Mouse (Mus musculus): ENCODE measurements around the gene Npy1r.

Npy1r gene

GRCm38 (mm10) chr8:66696970-66697843, at the start of gene Npy1r:
TSS of gene Npy1r (plus strand) at chr8:66697192.
- in situ Hi-C loops (cut with MboI; ENCODE audit: low pct_unique_long_range_greater_than_20kb in 1 of 2, low sequenced_read_pairs in 2 of 2, unreplicated experiment in 1 of 2): no loop called here

- in situ Hi-C loops (cut with MboI; ENCODE audit: low pct_unique_long_range_greater_than_20kb in 1 of 2, low sequenced_read_pairs in 2 of 2, unreplicated experiment in 1 of 2): no loop called here
These were observed 15.7 kb upstream of the Npy1r start for GRCm38 (mm10) chr8:66681261-66681660.

DNA sequence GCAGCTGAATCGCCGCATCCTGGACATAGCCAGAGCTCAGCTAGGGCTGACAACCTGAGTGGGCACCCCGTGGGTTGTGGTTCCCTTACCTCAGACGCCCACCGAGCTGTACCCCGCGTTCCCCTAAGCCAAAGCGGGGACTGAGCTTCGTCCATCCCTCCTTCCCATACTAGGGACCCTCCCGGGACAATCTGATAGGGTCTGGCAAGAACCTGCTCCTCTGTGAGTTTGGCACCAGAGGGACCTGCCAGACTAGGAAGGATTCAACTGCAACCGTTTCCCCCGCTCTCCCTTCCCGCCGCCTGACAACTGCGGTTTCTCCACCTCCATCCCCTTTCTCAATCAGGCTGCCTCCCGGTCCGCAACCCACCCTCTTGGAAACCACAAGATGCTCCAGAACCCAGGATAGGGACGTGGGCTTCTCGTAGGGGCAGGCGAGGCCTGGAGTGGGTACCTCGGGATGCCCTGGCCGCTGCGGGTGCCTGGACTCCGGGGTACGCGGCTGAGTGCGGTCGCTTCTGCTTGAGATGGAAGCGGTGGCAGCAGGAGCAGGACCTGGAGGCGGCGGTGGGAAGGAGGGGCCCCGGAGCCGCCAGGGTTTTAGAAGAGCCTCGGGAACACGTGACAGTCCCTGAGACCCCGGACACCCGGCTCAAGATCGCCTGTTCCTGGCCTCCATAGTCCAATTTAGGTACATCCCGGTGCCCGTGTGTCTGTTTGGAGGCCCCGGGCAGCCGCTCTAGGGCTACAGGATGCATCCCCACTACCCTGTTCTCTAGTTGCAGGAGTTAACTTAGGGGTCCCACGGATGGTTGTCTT, 9.3 kb upstream of the Npy1r start, which contains the start of gene Npy5r:
Npy5r (minus strand) TSS at position 618 of the 819 bp plus-strand sequence.
- in situ Hi-C loops (cut with MboI; ENCODE audit: low pct_unique_long_range_greater_than_20kb in 1 of 2, low sequenced_read_pairs in 2 of 2, unreplicated experiment in 1 of 2): no loop called here

GRCm38 (mm10) chr8:66688395-66688794, 8.6 kb upstream of the Npy1r start:
- in situ Hi-C loops (cut with MboI; ENCODE audit: low pct_unique_long_range_greater_than_20kb in 1 of 2, low sequenced_read_pairs in 2 of 2, unreplicated experiment in 1 of 2): no loop called here

- in situ Hi-C loops (cut with MboI; ENCODE audit: low pct_unique_long_range_greater_than_20kb in 1 of 2, low sequenced_read_pairs in 2 of 2, unreplicated experiment in 1 of 2): no loop called here
These were observed 8.2 kb upstream of the Npy1r start for GRCm38 (mm10) chr8:66688799-66689198.

DNA sequence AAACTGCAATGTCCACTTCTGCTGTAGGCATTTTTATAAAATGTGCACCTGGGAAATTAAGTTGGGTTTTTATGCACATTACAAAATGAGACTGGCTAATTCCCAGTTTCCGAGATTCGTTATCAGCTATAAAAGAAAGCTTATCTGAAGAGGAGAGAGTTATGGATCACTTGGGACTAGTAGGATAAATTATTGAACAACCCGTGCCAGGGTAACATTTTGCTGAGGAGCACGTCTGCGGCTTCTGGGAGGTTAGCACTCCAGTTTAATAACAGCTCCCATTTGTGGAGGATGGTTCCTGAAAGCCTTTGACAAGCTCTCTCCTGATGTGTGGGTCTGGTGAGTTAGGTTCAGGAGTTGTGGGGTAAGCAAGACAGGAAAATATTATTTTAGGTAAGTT, 6.6 kb upstream of the Npy1r start:
- in situ Hi-C loops (cut with MboI; ENCODE audit: low pct_unique_long_range_greater_than_20kb in 1 of 2, low sequenced_read_pairs in 2 of 2, unreplicated experiment in 1 of 2): no loop called here

DNA sequence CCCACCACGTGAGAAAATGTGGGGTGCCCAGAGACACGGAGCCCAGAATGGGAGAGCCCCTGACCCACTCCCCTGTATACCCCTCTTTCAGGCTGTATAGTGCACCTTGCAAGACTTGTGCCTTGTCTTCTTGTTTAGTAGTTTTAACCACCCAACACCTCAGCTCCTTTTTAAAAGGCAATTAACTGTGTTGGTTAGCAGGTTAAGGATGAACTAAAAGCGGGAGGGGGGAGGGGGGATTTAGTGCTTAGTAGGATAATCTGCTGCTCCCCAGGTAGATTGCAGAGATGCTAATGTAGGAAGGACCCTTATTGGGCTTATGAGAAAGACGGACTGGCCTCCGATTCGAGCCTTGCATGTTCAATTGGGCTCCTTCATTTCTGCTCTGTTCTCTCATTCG, 1.0 kb downstream of the Npy1r start:
- in situ Hi-C loops (cut with MboI; ENCODE audit: low pct_unique_long_range_greater_than_20kb in 1 of 2, low sequenced_read_pairs in 2 of 2, unreplicated experiment in 1 of 2): no loop called here

GRCm38 (mm10) chr8:66698782-66699181, 1.8 kb downstream of the Npy1r start:
- in situ Hi-C loops (cut with MboI; ENCODE audit: low pct_unique_long_range_greater_than_20kb in 1 of 2, low sequenced_read_pairs in 2 of 2, unreplicated experiment in 1 of 2): no loop called here

- in situ Hi-C loops (cut with MboI; ENCODE audit: low pct_unique_long_range_greater_than_20kb in 1 of 2, low sequenced_read_pairs in 2 of 2, unreplicated experiment in 1 of 2): no loop called here
These were observed 17.5 kb downstream of the Npy1r start for GRCm38 (mm10) chr8:66714324-66714975.

GRCm38 (mm10) chr8:66722835-66723234, 25.8 kb downstream of the Npy1r start:
- in situ Hi-C loops (cut with MboI; ENCODE audit: low pct_unique_long_range_greater_than_20kb in 1 of 2, low sequenced_read_pairs in 2 of 2, unreplicated experiment in 1 of 2): no loop called here

- in situ Hi-C loops (cut with MboI; ENCODE audit: low pct_unique_long_range_greater_than_20kb in 1 of 2, low sequenced_read_pairs in 2 of 2, unreplicated experiment in 1 of 2): no loop called here
These were observed 32.5 kb downstream of the Npy1r start for GRCm38 (mm10) chr8:66729446-66729845.

DNA sequence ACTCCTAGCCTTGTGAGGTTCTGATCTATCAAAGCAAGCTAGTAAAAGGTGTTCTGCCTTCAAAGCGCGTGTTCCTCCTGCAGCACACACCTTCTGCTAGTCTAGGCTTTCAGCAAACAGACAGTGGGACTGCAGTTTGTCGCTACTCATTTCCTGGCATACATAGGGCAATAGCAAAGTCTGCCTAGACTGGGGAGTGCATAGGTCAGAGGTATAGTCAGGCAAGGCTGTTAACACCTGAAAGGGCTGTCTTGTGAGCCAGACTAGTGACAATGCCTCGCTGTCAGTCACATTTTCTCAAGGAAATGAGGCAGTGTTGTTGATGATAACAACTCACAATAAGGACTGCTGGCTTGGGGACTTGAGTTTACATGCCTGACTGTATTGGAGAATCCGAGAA, 35.0 kb downstream of the Npy1r start:
- in situ Hi-C loops (cut with MboI; ENCODE audit: low pct_unique_long_range_greater_than_20kb in 1 of 2, low sequenced_read_pairs in 2 of 2, unreplicated experiment in 1 of 2): no loop called here

DNA sequence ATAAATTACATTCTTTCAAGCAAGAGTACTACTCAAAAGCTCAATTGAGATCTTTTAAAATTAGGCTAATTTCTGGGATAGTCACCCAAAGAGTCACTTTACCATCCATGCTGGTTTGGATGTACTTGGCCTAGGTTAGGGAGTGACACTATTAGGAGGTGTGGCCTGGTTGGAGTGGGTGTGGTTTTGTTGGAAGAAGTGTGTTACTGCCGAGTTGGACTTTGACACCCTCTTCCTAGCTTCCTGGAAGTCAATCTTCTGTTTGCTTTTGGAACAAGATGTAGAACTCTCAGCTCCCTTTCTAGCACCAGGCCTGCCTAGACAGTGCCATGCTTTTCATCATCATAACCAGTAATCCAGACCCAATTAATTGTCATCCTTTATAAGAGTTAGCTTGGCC, 45.4 kb downstream of the Npy1r start:
- in situ Hi-C loops (cut with MboI; ENCODE audit: low pct_unique_long_range_greater_than_20kb in 1 of 2, low sequenced_read_pairs in 2 of 2, unreplicated experiment in 1 of 2): no loop called here

GRCm38 (mm10) chr8:66745612-66746011, 48.6 kb downstream of the Npy1r start:
- in situ Hi-C loops (cut with MboI; ENCODE audit: low pct_unique_long_range_greater_than_20kb in 1 of 2, low sequenced_read_pairs in 2 of 2, unreplicated experiment in 1 of 2): no loop called here

- in situ Hi-C loops (cut with MboI; ENCODE audit: low pct_unique_long_range_greater_than_20kb in 1 of 2, low sequenced_read_pairs in 2 of 2, unreplicated experiment in 1 of 2): no loop called here
These were observed 54.6 kb downstream of the Npy1r start for GRCm38 (mm10) chr8:66751621-66752020.

- in situ Hi-C loops (cut with MboI; ENCODE audit: low pct_unique_long_range_greater_than_20kb in 1 of 2, low sequenced_read_pairs in 2 of 2, unreplicated experiment in 1 of 2): no loop called here
These were observed 59.2 kb downstream of the Npy1r start for GRCm38 (mm10) chr8:66756161-66756560.
